Mouse (Mus musculus) layer of hippocampus, postnatal 36 days (tissue): ENCODE measurements around the gene Tcam1. TPM values are rescaled to one million over a fixed set of nuclear protein-coding genes. Genes with fewer than 3 reads are reported as not detected.

Experiments
- DNase-seq, 2 experiments: peaks; one replicate each; pipeline ENCODE4 v3.0.0; 2022
- total RNA-seq, 2 experiments: library from RNA; stranded (reverse); gene quantifications; 2 replicates each; pipeline ENCODE4 v1.2.3; 2021

The Tcam1 gene
- total RNA-seq, 2 experiments from 2014 or later, result 0.17 to 0.18 TPM

DNA sequence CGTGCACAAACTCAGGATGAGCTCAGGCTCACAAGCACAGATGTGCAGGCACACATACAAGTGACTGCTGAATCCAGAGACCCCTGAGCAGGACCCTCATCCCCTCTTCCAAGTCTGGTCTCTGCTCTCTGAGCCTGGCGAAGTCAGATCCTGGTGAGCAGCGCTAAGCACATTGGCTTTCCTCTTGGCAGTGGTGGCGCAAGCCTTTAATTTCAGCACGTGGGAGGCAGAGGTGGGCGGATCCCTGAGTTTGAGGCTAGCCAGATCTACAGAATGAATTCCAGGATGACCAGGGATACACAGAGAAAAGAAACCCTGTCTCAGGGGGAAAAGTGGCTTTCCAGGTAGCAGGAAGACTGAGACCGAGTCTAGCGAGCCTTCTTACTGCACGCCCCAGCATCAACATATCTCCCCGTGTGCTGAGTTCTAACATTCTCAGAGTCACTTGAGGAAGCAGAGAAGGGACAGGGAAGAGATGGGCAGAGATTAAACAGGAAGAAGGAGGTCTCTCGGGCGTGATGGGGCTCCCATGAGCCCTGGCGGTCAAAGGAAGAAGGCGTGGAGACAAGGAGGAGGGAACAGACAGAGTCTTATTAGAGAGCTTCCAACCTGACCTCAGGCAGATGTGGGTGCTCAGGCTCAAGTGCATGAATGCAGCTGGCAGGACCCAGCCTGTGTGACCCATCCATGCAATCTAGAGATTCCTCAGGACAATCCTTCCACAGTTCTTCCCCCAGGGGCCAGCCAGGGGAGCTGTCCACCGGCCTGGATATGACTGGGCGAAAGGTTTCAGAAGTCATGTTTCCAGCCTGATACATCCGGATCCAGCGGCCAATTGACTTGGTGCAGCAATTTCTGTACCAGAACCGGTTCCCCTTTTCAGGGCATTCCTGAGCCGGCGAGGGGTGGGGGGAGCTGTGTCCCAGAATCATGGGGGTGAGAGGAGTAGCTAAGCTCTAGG lies 42.2 kb downstream of the Tcam1 start:
- no peak for DNase-seq

- no peak for DNase-seq
Observed at GRCm38 (mm10) chr11:106324858-106325257, 48.4 kb downstream of the Tcam1 start.

DNA sequence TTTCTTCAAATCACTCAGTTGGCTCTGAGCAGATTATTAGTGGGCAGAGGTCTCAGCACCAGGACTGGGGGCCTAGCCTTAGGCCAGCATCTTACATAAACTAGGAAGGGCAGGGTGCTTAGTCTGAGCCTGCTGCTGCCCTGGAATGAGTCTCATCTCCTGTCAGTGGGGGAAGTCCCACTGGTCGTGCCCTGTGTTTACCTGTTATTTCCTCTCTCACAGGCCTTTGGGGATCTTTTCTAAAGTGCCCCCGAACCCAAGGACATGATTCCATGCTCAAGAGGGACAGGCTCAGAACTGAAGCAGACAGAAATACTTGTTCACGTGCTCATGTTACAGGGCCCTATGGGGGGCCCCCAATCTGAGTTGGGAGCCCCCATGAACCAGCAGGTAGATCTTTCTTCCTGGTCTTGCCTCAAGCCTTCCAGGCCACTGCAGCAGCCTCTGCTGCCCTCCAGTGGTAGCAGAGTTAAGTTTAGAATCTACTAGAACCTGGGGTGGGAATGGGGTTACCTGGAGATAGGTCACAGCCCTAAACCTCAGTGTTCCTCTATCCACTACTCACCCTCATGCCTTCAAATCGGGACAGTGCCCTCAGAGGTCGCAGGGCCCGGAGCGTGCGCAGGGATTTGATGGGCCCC lies 49.2 kb downstream of the Tcam1 start:
- peak; percentile 43 to 51 for DNase-seq

GRCm38 (mm10) chr11:106326475-106326874 lies 50.0 kb downstream of the Tcam1 start:
- DNase-seq, result no peak

DNA sequence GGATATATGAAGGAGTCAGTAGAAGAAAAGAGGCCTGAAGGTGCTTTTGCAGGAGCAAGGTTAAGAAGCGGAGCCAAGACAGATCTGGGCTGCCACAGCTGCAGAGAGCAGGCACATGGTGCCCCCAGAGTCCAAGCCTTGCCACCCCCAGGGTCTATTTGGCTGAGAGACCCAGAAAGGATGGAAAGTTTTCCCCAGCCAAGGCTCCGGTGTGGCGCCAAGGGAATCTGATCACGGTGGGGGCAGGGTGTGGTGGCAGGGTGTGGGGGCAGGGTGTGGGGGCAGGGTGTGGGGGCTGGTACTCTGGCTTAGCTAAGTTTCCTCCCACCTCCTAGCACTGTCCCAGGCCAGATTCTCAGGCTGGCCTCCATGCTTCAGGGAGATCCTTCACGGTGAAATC lies 52.0 kb downstream of the Tcam1 start:
- no peak for DNase-seq

DNA sequence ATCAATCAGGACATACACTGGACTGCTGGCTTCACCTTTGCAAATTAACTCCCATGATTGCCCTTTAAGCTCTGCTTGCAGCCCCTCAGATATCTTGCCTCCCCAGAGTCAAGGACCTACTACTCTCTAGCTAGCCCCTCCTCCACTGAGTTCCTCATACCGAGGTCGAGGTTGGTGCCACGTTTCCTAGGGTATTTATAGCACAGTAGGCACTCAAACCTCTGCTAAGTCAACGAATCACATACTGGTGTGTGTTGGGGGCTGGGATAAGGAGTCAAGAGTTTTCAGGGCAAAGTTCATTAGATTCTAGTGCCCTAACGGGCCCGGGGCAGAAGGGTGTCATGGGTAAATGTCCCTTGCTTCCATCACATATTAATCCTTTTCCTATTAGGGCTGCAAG lies 52.7 kb downstream of the Tcam1 start:
- no peak for DNase-seq

- peak in 1 of 2 experiments; percentile 17 for DNase-seq
Observed at GRCm38 (mm10) chr11:106329682-106330081, 53.2 kb downstream of the Tcam1 start.

DNA sequence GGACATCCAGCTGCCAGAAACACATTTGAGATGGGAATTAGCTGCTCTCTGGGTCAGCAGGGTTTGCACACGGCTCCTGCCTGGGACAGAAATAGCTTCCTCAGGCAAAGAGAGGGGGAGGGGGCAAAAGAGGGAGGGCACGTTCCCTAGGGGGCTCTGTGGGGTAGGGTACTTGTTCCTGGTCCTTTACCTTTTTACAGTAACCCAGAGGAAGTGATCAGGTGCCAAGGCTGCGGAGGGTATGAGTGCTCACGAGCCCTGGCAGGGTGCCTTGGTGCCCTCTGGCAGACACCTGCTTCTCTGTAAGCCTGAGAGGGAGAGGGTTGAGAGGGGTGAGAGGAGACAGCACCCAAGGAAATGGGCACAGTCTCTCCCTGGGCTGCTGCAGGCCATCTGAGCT lies 56.0 kb downstream of the Tcam1 start:
- no peak for DNase-seq

- DNase-seq, result no peak
Observed at GRCm38 (mm10) chr11:106334066-106334465, 57.6 kb downstream of the Tcam1 start.

DNA sequence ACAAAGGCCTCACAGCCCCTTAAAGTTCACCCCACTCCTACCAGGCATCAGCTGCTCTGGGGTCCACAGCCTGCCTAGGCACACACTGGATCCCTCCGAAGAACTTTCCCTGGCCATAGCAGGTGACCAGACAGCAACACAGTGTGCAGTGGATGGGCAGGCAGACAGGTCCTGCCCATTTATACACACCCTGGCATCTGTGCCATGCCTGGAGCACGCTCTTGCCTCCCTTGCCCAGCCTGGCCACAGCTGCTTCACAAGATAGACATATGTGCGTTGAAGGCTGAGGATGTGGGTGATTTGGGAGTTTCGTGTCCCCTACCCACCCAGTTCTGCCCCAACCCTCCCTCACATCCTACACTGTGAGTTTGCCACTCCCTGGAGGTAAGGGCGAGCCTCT lies 61.6 kb downstream of the Tcam1 start:
- DNase-seq, result no peak

Other genes with a start within 250 kb of the Tcam1 start
- 100 to 1,000 TPM; 137 to 141 TPM for gene Dcaf7, start 239.8 kb upstream of the Tcam1 start, total RNA-seq
- gene Taco1, start 210.6 kb upstream of the Tcam1 start, total RNA-seq, result 10 to 100 TPM; 19.7 to 20.1 TPM
- gene Map3k3, start 192.1 kb upstream of the Tcam1 start, total RNA-seq, result 10 to 100 TPM; 29.3 to 33.8 TPM
- gene Gm10840, start 115.8 kb upstream of the Tcam1 start, total RNA-seq, result 1 to 10 TPM in 1 of 2 experiments, not detected in 1; 2.2 TPM
- 100 to 1,000 TPM; 138 to 144 TPM for gene Limd2, start 115.8 kb upstream of the Tcam1 start, total RNA-seq
- 10 to 100 TPM; 27.5 to 29.9 TPM for gene Strada, start 74.5 kb upstream of the Tcam1 start, total RNA-seq
- 100 to 1,000 TPM in 1 of 2 experiments, 10 to 100 TPM in 1; 82.8 to 101 TPM for gene Ccdc47, start 60.3 kb upstream of the Tcam1 start, total RNA-seq
- gene Ddx42, start 59.7 kb upstream of the Tcam1 start, total RNA-seq, result 10 to 100 TPM; 69.9 to 70.9 TPM
- 10 to 100 TPM; 30.6 to 31.4 TPM for gene Ftsj3, start 20.6 kb upstream of the Tcam1 start, total RNA-seq
- 100 to 1,000 TPM; 163 to 169 TPM for gene Psmc5, start 20.5 kb upstream of the Tcam1 start, total RNA-seq
- 10 to 100 TPM; 28.5 to 38.9 TPM for gene Smarcd2, start 3.7 kb upstream of the Tcam1 start, total RNA-seq
- gene Gh, start 25.2 kb downstream of the Tcam1 start, total RNA-seq, result not detected
- gene Cd79b, start 38.1 kb downstream of the Tcam1 start, total RNA-seq, result under 1 TPM in 1 of 2 experiments, not detected in 1; 0.33 TPM
- gene Scn4a, start 76.6 kb downstream of the Tcam1 start, total RNA-seq, result not detected
- not detected for gene Prr29, start 88.8 kb downstream of the Tcam1 start, total RNA-seq
- gene Icam2, start 111.4 kb downstream of the Tcam1 start, total RNA-seq, result 1 to 10 TPM; 2.3 to 2.8 TPM
- 10 to 100 TPM in 1 of 2 experiments, 1 to 10 TPM in 1; 9.5 to 10.5 TPM for gene Ern1, start 211.2 kb downstream of the Tcam1 start, total RNA-seq